24 mouse cellular contexts compared by ENCODE assay signal in the genomic region with DNA sequence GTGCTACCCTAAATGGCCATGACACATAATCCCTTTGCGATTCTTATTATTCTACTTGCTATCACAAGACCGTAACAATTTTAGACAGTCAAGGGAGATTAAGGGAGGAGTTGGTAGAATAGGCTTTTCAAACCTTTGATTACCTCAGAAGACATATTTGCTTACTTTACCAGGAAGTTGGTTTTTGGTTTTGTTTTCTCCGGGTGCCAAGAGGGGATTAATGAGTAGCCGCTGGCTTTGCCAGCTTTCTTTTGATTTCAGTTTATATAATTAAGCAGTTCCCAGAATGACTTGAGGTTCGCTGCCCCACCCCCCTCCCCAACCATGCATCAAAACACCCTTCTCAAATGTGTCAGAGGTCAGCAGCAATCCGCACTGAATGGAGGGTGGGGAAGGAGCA. TPM values are rescaled to one million over a fixed set of nuclear protein-coding genes. Genes with fewer than 3 reads are reported as not detected.
"Had no signal": no experiment of that assay in that cellular context is flagged by ENCODE, and none has a peak within 500 bp of the region (broad histone marks: within the 10 kb centered on the region; RNA-seq: fewer than 3 reads in every experiment).

No protein-coding gene starts in this region.

- H3K27ac ChIP-seq: gastrocnemius, adult 2 months; heart, embryonic 10.5 days; hindbrain, embryonic 10.5 days; hindbrain, embryonic 12.5 days; hindbrain, embryonic 14.5 days; intestine, embryonic 15.5 days; layer of hippocampus, adult 2 months; left cerebral cortex, adult 2 months; limb, embryonic 10.5 days; limb, embryonic 12.5 days had no signal

- H3K36me3 ChIP-seq: hindbrain, embryonic 10.5 days; hindbrain, embryonic 12.5 days; intestine, embryonic 15.5 days; limb, embryonic 10.5 days; limb, embryonic 12.5 days had no signal

- H3K4me1 ChIP-seq: heart, embryonic 10.5 days; heart, embryonic 12.5 days; hindbrain, embryonic 12.5 days; intestine, embryonic 15.5 days; limb, embryonic 10.5 days; limb, embryonic 12.5 days had no signal

- DNase-seq: gastrocnemius, adult 2 months; gastrocnemius, postnatal 10 days; gastrocnemius, postnatal 25 days; heart, adult 18-20 months; heart, postnatal 10 days; heart, postnatal 4 days; kidney, adult 18-20 months; kidney, postnatal 10 days; kidney, postnatal 25 days; kidney, postnatal 4 days; liver had no signal

- H3K9me3 ChIP-seq: heart, embryonic 10.5 days; hindbrain, embryonic 10.5 days; hindbrain, embryonic 12.5 days; intestine, embryonic 15.5 days; limb, embryonic 10.5 days; limb, embryonic 12.5 days had no signal

- H3K9ac ChIP-seq: heart, embryonic 12.5 days; hindbrain, embryonic 12.5 days; hindbrain, embryonic 14.5 days; intestine, embryonic 15.5 days; limb, embryonic 12.5 days had no signal

- H3K4me3 ChIP-seq: gastrocnemius, adult 2 months; heart, embryonic 10.5 days; heart, embryonic 12.5 days; hindbrain, embryonic 10.5 days; hindbrain, embryonic 12.5 days; intestine, embryonic 15.5 days; layer of hippocampus, adult 2 months; left cerebral cortex, adult 2 months; limb, embryonic 10.5 days; limb, embryonic 12.5 days had no signal

- H3K27me3 ChIP-seq: heart, embryonic 12.5 days; hindbrain, embryonic 12.5 days; intestine, embryonic 15.5 days; limb, embryonic 12.5 days had no signal

- ATAC-seq: hindbrain, embryonic 16.5 days; inflammation-experienced regulatory T-cells, adult 6 months; intestine, embryonic 15.5 days; intestine, postnatal 0 days had no signal

- H3K4me2 ChIP-seq: heart, embryonic 12.5 days; hindbrain, embryonic 12.5 days; hindbrain, embryonic 14.5 days; intestine, embryonic 15.5 days; limb, embryonic 12.5 days had no signal

RNA-seq across cellular contexts. Expression of a gene that starts 47.0 kb away (rescaled TPM):
- polyA plus RNA-seq: intestine, postnatal 0 days had no signal
